Mouse (Mus musculus) brain, embryonic 18.5 days (tissue): Measurements from ENCODE around the gene Sept9.

Experiments
- DNase-seq: peaks from one replicate; pipeline ENCODE4 v3.0.0-alpha.2; 2012; ENCODE audit warnings: low read depth, low spot score

Sept9 gene

DNA sequence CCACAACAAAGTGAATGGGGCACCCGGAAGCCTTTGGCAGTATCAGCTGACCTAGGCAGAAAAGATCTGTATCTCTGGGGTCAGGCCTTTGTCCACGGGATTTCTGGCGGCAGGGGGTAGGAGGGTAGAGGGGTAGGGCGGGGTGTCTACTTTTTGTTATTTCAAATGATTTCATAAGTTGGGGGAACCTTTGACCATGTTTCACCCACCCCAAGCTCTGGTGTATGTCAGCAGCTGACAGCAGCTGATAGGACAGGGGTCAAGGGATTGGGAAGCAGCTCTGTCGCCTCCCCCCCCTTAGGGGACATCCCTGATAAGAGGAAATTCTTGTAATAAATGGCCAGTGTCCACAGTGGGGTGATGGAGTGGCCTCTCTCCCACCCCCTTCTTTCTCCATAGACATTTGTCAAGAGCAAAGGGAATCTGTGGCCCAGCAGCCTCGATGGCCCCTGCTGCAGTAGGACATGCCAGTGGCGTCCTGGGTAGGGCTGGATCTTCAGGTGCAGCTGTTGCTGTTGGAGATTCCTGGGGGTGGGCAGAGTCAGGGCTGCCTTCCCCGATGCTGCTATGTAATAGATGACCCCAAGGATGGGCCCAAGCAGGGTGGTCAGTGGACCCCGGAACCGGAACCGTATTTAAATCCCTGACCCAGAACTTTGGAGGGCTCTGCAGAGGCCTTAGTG is 145.0 kb downstream of the Sept9 start:
- DNase-seq, result no peak

DNA sequence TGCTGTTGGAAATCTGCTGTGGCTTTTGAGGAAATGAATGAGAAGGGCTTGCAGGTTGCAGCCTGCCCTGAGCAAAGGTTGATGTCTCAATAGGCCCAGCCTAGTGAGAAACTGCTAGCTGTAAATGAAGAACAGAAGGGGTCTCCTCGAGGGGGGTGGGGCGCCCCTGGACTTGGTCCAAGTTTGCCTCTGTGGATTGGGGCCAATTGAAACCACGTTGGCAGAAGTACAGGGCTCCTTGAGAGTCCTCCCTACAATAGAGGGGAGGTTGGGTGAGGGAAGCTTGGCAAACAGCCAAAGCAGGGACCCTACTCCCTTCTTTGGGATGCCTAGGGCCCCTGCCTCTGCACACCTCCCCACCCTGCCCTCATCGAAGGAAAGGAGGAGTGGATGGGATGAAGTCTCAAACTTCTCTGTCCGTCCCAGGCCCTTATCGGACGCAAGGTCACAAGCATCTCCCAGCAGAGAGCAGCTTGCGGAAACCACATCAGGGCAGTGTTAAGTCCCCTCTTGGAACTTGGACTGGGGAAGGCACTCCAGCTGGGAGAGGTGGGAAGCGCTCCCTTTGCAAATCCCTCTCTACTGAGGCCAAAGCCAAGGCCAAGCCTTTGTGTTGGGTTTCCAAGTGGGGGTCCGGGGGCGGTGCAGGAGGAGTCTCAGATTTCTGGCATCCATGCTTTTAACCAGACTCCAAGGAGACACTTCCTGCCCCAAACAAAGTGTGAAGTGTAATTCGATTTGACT is 145.7 kb downstream of the Sept9 start:
- DNase-seq, result peak; percentile 52

DNA sequence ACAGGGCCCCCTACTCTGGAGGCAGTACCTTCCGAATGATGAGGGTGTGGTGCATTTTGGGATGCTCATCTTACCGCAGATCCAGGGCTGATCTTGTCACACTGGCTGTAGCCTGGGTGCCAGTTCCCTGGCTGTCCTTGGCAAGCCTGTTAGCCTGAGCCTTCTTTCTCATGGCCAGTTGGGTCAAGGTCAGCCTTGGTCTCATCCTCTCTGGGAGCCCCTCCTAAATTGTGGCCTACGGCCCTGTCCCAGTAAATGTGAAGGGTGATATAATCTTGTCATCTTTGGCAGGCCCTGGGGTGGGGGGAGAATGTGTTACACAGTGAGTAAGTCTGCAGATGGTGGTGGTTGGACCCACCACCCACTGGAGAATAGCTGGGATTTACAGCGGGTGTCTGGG is 147.8 kb downstream of the Sept9 start:
- no peak for DNase-seq

DNA sequence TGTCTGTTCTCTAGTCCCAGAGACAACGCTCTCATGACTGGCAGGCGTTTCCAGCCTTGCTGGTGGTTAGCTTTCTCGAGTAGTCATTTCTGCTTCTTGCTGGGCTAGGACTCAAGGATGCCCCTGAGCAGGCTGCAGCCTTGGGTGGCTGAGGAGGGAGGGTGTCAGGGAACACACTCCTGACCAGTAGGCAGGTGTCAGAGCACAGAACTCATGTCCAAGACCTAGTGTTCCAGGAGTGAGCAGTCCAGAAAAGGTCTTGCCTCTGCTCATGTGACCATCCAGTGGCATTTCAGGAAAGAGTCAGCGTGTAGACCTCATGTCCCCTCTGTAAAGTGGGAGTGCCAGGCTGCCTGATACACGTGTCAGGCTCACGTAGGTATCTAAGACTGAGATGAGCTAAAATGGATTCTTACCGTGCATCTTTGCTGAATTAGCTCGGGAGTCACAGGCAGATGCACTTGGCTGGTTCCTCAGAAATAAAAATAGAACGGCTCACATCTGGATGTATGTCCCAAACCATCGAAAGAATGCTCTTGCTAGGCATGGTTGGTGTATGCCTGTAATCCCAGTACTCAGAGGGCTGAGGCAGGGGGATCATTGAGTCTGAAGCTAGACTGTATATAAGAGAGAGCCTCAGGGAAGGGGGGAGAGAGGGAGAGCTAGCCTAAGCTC is 149.1 kb downstream of the Sept9 start:
- no peak for DNase-seq

DNA sequence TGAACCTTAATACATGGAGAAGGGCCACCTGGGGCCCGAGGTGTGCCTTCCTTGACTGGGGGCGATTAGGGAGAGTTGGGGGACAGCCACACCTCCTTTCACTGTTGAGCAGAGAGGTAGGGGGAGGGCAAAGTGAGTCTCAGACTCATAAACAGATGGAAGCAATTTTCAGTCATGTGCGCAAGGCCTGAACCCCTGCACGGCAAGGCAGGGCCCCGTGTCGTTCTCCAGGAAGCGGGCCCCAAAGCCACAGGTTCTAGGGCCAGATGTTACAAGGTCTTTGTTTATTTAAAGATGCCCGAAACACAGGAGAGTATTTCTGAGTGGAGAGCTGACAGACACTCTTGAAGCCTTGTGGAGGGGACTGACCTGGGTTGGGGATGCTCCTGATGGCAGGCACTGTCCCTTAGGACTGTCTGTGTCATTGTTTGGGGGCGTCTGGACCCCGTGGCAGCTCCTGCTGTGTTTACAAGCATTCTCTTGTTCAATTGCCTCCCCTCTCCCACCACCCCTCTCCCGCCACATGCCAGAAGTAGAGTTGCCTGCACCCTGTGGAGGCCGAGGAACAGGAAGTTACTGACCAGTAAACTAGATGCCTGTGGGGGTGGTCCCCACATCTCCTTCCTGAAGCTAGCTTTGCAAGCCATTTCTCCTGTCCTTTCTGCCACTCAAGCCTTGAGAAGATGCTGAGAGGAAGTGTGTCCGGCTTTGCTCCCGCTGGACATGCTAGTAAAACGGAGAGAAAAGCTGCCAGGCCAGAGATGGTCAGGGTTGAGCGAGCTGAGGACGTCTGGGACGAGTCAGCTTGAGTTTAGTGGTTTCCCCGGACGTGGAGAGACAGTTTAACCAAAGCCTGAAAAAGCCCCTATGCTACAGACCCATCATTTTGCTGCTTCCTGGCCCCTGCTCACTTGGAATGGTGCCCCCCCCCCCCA is 150.2 kb downstream of the Sept9 start:
- DNase-seq, result no peak

DNA sequence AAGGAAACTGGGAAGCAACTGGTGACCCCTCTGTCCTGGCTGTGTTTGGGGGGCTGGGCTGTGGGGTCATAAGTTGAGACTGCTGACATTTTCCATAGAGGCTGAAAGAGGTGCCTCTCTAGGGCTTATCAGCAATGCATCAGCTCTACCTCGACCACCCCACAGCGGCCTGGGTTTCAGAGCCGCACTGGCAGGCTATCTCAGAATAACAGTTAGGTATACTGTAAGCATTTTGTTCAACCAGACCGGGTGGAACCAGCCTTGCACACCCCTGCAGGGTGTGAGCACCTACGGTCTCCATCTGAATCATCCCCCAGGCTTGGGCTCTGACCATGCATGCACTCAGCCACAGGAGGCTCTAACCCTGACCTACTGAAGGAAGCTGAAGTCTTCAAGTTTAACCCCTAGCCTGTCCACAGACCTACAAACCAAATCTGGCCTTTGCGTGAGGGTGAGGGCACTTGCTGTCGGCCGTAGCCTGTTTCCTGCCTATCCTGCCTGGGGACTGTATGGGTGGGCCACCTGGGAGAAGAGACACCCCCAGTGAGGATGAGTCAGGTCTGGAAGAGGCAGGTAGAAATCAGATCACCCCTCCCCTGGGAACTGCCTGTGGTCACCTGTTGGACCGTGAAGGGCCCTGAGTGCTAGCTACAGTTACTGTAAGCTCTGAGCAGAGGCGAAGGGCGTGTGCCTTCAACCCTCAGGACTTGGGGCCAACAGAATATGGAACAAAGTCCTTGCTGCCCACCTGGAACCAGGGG is 151.2 kb downstream of the Sept9 start:
- no peak for DNase-seq

DNA sequence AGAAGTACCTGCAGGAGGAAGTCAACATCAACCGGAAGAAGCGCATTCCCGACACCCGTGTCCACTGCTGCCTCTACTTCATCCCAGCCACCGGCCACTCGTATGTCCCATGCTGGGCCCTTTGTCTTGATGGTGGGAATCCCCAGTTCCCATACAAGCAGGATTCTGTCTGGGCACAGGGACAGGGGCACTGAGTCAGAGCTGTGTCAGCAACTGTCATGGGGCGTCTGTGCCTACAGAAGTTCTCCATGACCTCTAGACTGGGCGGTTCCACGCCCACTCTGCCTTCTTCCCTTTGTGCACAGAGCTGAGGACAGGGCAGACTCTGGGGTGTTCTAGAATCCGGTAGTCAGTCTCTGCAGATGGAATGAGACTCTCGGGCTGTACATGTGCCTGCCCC is 153.7 kb downstream of the Sept9 start:
- DNase-seq, result no peak

DNA sequence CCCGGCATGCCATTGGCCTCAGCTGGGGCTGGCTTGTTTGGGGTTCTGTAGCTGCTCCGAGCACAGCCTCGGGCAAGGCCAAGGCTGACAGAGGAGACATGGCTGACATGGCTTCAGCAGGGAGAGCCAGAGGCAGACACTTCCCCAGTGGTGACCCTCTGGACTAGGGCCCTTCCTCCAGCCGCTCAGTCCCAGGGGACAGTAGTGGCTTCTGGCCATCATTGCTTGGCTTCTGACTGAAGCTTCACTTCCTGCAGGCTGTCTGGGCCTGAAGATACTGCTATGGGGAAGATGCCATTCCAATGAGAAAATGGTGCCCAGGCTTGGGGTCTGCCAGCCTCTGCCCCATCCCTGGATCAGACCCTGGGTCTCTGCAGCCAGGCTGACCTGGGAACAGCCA is 154.6 kb downstream of the Sept9 start:
- DNase-seq, result no peak

DNA sequence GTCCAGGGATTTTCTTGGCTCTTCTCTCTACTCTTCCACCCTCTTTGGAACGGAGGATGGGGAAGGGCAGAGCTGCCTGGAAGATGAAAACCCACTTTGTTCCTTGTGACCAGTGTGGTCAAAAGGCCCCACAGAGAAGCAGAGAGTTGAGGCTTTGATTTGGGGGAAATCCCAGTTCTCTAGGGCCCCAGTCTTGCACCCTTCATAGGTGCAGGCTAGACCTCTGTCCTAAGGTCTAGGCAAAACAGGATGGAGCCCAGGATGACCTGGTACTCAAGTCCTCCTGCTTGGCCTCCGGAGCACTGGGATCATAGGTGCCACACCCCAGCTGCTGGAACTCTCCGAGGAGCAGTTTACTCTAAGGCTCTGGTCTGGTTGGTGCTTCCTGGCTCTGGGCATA is 157.5 kb downstream of the Sept9 start:
- no peak for DNase-seq

DNA sequence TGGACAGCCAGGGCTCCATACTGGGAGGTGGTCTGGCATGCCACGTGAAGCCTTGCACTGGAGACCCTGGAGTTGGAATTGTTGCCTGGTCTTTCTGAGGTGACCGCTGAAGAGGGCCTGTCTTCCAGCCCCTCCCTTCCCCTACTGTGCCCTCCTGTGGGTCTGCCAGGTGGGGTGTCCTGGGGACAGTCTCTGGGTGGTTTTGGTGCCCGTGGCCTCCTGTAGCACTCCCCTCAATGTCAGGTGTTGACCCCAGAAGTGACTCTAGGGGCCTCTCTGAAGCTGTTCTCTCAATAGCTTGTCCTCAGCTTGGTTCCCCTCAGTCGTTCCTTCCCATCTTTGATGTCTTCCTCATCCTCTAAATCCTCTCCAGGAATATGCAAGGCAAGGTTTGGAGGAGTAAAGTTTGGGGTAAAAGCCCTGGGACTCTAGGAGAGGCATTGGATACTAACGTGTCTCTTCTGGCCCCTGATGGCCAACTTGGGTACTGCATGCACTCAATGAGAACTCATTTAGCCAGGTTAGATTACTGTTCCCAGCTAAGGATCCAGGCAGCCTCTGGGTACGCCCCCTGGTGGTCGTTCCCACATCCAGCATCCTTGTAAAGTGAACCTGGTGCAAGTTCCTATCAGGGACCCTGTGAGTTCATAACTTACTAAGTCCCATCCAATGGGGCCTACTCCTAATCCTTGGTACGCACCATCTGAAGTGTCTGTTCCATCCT is 158.6 kb downstream of the Sept9 start:
- peak; percentile 86 for DNase-seq

DNA sequence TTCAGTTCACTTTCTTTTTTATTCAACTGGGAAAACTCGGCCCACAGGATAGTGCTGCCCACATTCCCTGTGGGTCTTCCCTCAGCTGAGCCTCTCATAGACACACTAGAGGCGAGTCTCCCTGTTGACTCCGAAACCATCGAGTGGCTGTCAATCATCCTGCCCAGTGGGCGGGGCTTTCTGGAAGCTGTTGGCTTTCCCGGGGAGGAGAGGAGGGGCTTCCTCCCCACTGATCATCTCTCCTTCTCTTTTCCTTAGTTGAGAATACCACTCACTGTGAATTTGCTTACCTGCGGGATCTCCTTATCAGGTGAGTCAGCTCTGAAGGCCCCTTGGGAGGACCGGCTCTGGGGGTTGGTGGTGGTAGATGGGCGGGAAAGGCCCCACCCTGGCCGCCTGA is 159.7 kb downstream of the Sept9 start:
- no peak for DNase-seq

DNA sequence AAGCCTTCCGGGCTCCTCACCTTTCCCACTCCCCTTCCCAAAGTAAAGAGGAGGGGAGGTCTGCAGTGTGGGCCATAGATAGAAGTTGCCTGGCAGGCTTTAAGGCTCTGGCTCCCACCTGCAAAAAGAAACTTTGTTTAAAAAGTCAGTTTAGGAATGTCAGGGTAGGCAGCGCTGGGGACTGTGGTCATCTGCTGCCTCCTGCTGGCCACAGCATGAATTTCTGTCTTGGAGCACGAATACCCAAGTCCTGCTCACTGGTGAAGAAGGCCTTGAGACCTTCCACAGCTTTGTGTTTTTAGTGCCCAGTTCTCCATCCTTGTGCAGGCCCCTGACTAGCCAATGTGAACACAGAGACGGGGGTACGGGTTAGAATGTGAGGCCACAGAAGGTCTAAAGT is 160.4 kb downstream of the Sept9 start:
- DNase-seq, result no peak

DNA sequence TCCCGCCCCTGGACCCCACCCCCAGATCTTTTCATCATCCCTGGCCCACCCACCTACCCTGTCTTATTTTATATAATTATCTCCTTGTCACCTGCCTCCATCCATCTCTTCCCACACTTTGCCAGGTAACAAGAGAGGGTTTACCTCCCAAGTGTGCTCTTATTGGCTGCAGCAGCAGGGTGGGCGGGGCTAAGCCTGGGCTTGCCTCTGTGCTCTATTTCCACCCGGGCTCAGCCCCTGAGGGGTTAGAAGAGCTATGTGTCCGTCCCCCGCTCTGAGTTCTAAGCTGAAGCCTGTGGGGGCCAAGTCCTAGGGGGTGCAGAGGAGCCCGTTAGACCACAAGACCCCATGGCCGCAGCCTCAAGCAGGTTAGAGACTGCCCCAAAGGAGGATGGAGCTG is 161.1 kb downstream of the Sept9 start:
- DNase-seq, result no peak

DNA sequence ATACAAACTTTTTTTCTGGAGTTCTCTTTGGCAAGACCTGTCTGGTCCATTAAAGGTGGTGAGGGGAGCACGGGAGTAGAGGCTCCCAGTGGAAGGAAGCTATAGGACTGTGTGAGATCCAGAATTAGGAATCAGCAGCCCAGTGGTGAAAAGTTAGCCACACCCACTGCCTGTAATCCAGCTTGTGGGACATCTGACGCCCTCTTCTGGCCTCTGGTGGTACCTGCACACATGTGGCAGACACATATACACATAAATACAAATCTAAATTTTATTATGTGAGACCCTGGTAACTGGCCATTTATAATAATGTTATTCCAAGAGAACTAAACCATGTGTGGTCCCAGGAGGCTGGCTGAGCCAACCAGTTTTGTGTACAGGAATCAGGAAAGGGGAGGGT is 162.8 kb downstream of the Sept9 start:
- no peak for DNase-seq

DNA sequence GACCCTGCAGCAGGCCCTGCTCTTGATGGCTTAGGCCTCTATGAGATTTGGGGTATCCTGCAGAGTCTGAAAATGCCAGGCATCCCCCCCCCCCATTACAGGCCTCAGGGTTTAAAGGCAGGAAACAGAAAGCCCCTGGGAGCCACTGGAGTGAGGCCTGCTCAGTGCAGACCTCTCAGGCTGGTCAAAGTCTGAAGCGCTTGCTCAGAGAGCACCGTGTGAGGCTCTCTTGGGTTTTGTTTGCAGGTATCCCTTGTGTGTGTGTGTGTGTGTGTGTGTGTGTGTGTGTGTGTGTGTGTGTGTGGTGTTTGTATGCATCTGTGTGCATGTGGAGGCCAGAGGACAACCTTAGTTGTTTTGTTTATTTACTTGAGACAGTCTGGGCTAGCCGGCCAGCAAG is 164.5 kb downstream of the Sept9 start:
- no peak for DNase-seq

DNA sequence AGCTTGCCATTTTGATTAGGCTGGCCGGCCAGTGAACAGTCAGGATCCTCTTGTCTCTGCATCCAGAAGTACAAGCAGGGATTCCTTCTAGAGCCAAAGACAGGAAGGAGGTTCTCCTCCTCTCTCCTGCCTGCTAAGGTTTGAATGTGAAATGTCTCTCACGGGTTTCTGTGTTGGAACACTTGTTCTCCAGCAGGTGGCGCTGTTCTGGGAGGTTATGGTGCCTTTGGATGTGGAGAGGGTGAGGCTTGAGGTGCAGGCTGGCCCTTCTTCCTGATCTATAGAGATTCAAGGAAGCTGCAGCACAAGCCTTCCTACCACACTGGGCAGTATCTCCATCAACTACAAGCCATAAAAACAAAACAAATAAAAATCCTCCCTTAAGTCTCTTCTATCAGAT is 167.0 kb downstream of the Sept9 start:
- DNase-seq, result no peak

DNA sequence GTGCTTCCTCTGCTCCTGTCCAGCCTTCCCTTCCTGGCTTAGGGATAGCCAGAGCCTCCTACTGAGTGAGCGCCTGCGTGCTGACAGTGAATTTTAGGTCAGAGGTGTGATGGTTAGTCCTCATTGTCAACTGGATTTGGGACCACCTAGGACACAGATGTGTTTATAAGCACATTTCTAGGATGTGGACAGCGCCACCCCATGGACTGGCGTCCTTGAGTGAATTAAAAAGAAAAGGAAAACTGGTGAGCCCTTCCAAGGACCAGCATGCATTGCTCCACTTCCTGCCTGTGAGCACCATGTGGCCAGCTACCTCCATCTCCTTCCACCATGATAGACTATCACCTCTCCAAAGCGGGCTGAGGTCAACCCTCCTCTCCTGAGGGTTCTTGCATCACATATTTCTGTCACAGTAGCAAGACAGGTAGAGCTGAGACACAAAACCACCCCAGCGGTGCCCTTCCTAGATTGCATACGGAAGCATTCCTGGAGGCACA is 167.4 kb downstream of the Sept9 start:
- DNase-seq, result no peak

DNA sequence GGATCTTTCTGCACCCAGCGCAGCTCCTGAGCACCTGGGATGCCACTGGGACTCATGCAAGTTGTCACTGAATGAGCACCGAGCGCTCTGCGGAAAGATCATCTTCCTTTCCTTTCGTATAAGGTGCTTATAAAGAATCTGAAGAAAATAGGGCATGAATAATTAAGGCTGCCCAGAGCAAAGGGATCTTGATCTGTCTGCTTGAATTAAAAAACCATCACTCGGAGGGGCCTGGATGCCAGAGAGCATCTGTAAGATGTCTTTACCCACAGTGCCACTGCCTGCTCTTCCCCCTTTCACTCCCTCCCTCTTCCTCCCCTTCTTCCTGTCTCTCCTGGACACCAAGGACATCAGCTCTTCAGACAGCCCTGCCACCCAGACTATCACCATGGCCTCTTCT is 168.5 kb downstream of the Sept9 start:
- no peak for DNase-seq

DNA sequence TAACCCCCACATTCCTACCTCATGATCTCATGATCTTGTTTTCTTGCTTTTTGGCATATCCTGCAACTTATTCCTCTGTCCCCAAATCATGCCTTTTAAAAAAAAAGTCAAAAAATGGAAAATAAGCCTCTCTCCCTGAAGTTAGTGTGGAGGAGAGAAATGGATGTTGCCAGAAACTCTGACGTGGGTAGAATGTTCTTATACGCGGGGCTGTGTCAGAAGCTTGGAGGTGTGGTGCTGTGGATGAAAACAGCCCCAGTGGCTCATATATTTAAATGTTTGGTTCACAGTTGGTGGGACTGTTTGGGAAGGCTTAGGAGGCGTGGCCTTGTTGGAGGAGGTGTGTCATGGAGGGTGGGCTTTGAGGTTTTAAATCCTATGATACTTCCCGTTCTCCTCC is 169.9 kb downstream of the Sept9 start:
- no peak for DNase-seq

DNA sequence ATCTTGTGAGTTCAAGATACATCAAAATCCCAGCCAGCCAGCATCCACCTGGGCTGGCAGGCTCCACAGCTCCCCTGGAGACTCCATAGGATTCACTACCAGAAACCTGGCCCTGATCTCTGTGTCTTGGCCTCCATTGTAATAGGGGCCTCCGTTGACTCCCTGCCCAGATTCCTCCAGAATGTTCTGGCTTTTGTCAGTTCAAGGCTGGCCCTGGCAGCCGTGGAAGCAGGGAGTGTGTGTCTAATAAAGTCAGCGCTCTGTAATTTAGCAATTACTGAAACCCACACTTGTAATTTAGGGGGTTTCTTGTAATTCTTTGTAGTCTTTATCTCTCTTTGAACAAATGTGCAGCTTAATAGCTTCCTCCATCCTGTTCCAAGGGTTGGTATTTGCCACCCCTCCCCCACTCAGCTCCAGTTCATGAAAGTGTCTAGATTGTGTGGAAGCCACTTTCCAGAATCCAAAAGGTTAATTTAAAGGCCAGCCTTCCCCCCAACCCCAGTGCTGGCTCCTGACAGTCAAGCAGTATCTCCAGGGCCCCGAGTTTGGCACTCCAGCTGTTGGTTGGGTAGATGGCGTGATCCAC is 170.9 kb downstream of the Sept9 start:
- DNase-seq, result no peak
